Mouse (Mus musculus): ENCODE data around the gene Oas3. TPM values are rescaled to one million over a fixed set of nuclear protein-coding genes. Genes with fewer than 3 reads are reported as not detected.
A peak's percentile ranks its signal among the peaks of the same experiment; 100 is the strongest.
"Not testable (repeated sequence)": the region's sequence is repeated elsewhere in the genome, so short reads cannot be mapped to it uniquely, and the experiment has no call there.

The Oas3 gene
- polyA plus RNA-seq (2016; fragmentation: Nextera tagmentation; extraction: Ambion mirVana), result not detected in 2 replicates

GRCm38 (mm10) chr5:120777478-120777877 lies at the start of gene Oas3:
Gene Oas3 (minus strand): TSS chr5:120777661.
- Histone ChIP-seq H3K9ac (replicated peaks) (no peak within 1 kb of the TSS), H3K9me3 (no peaks in the 10 kb centered on the region), H3K4me3 (replicated peaks) (no peak within 1 kb of the TSS), H3K36me3 (no peaks in the 10 kb centered on the region), H3K4me2 (no peak within 1 kb of the TSS), H3K27ac (no peak within 1 kb of the TSS), H3K4me1 (replicated peaks) (no peaks in the 10 kb centered on the region; the same call in 1 of the 2 replicates), H3K27me3 (no peaks in the 10 kb centered on the region)
- WGBS, result 75% methylated on average over 9 of the region's 9 CpGs
- ATAC-seq (ENCODE audit: insufficient number of reproducible peaks, insufficient read depth, low FRiP score, low TSS enrichment, low read depth), result no peak

GRCm38 (mm10) chr5:120818999-120819398 lies 41.5 kb upstream of the Oas3 start:
- no peak overlapping the region for H3K4me2 ChIP-seq
- no peaks in the 10 kb centered on the region for H3K27me3 ChIP-seq
- H3K9ac ChIP-seq (replicated peaks), result no peak overlapping the region
- H3K9me3 ChIP-seq, result peaks cover 13% of the 10 kb centered on the region; the same call in 1 of the 2 replicates
- H3K4me3 ChIP-seq (replicated peaks), result no peak overlapping the region
- no peaks in the 10 kb centered on the region for H3K36me3 ChIP-seq
- no peaks in the 10 kb centered on the region for H3K4me1 ChIP-seq (replicated peaks)
- ATAC-seq (ENCODE audit: insufficient number of reproducible peaks, insufficient read depth, low FRiP score, low TSS enrichment, low read depth), result no peak
- H3K27ac ChIP-seq, result no peak overlapping the region

DNA sequence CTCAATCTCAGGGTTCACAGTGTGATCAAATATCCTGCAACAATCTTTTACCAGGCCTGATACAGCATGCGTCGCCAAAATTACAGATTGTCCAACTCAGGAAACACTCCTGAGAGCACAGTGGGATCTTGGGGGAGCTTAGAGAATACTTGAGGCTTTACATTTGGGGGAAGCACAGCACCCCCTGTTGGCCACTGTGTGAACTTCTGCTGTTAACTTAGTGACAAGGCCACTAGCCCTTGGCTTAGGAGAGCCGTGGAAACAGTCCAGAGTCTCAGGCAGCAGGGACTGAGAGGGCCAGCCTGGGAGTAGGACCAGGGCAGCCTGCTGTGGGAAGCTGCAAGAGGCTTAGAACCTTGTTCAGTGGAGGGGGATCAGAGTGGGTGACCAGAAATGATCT lies 38.5 kb upstream of the Oas3 start:
- no peak overlapping the region for H3K9ac ChIP-seq (replicated peaks)
- H3K4me3 ChIP-seq (replicated peaks), result no peak overlapping the region
- H3K36me3 ChIP-seq, result no peaks in the 10 kb centered on the region
- no peak for ATAC-seq (ENCODE audit: insufficient number of reproducible peaks, insufficient read depth, low FRiP score, low TSS enrichment, low read depth)
- WGBS, result 59% methylated on average over 3 of the region's 3 CpGs
- H3K27ac ChIP-seq, result no peak overlapping the region
- H3K4me1 ChIP-seq (replicated peaks), result peaks cover 7% of the 10 kb centered on the region
- H3K27me3 ChIP-seq, result no peaks in the 10 kb centered on the region
- no peak overlapping the region for H3K4me2 ChIP-seq
- peaks cover 13% of the 10 kb centered on the region; the same call in 1 of the 2 replicates for H3K9me3 ChIP-seq

- peak overlapping the region; percentile 54 for H3K4me2 ChIP-seq
- H3K4me3 ChIP-seq (replicated peaks), result 0 out of 2 replicates have a peak overlapping the region, but pooled peaks have one; percentile 31
Observed at GRCm38 (mm10) chr5:120813023-120813422, 35.6 kb upstream of the Oas3 start.

DNA sequence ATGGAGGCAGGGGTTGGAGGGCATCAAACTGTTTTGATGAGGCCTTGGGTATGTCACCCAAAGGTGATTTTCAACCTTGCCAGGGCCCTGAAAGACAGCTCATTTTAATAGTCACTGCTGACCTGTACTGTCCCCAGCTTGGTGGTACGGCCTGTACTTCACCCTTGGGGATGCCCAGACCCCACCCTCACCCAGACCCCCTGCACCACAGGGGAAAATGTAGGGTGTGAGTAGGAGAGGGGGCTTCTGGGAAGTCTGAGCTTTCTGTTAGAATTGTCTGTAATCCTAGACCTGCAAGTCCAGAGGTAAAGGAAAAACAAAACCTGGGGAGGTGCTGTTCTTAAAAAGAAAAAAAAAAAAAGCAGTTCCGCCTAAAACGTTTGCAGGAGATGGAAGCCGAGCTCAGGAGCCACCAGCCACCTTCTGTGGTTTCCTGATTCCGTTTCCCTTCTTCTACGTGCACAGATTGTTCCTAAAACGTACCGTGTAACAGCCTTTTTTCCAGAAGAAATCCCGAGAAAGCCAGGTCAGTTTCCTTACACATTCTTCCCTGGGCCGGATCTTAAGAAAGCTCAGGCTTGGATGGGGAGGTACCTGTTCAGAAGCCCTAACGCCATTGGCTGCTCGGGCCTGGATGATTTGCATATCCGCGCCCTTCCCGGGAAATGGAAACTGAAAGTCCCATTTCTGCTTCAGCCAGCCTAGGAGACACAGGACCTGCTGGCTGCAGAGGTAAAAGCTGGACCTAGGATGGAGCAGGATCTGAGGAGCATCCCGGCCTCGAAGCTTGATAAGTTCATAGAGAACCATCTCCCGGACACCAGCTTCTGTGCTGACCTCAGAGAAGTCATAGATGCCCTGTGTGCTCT lies 34.7 kb upstream of the Oas3 start, which contains the start of gene Oas1c:
Gene Oas1c, minus strand, starts transcription at position 564 of the 869 bp plus-strand sequence.
- H3K4me1 ChIP-seq (replicated peaks), result peaks cover 7% of the 10 kb centered on the region
- no peaks in the 10 kb centered on the region for H3K9me3 ChIP-seq
- H3K4me2 ChIP-seq, result peak within 1 kb of the TSS; percentile 54
- H3K27ac ChIP-seq, result peak within 1 kb of the TSS; percentile 91
- peak within 1 kb of the TSS; percentile 38; the same call in 1 of the 2 replicates for H3K9ac ChIP-seq (replicated peaks)
- peak within 1 kb of the TSS; percentile 31 for H3K4me3 ChIP-seq (replicated peaks)
- peak; percentile 73; the same call in 1 of the 2 replicates for ATAC-seq (ENCODE audit: insufficient number of reproducible peaks, insufficient read depth, low FRiP score, low TSS enrichment, low read depth)
- H3K36me3 ChIP-seq, result no peaks in the 10 kb centered on the region
- no peaks in the 10 kb centered on the region for H3K27me3 ChIP-seq
- WGBS, result 6% methylated on average over 18 of the region's 18 CpGs

More at GRCm38 (mm10) chr5:120813023-120813422, 35.6 kb upstream of the Oas3 start:
- H3K9ac ChIP-seq (replicated peaks), result 0 out of 2 replicates have a peak overlapping the region, but pooled peaks have one; percentile 9
- no peak overlapping the region for H3K27ac ChIP-seq
- H3K9me3 ChIP-seq, result no peaks in the 10 kb centered on the region
- no peaks in the 10 kb centered on the region for H3K27me3 ChIP-seq
- peaks cover 7% of the 10 kb centered on the region for H3K4me1 ChIP-seq (replicated peaks)
- 82% methylated on average over 6 of the region's 6 CpGs for WGBS
- no peak for ATAC-seq (ENCODE audit: insufficient number of reproducible peaks, insufficient read depth, low FRiP score, low TSS enrichment, low read depth)
- no peaks in the 10 kb centered on the region for H3K36me3 ChIP-seq

GRCm38 (mm10) chr5:120809171-120809570 lies 31.7 kb upstream of the Oas3 start:
- Histone ChIP-seq H3K9ac (replicated peaks) (no peak overlapping the region), H3K4me2 (no peak overlapping the region), H3K27me3 (no peaks in the 10 kb centered on the region), H3K27ac (no peak overlapping the region), H3K4me3 (replicated peaks) (no peak overlapping the region), H3K9me3 (no peaks in the 10 kb centered on the region), H3K36me3 (no peaks in the 10 kb centered on the region), H3K4me1 (replicated peaks) (peaks cover 7% of the 10 kb centered on the region)
- 43% methylated on average over 6 of the region's 6 CpGs for WGBS
- no peak for ATAC-seq (ENCODE audit: insufficient number of reproducible peaks, insufficient read depth, low FRiP score, low TSS enrichment, low read depth)

DNA sequence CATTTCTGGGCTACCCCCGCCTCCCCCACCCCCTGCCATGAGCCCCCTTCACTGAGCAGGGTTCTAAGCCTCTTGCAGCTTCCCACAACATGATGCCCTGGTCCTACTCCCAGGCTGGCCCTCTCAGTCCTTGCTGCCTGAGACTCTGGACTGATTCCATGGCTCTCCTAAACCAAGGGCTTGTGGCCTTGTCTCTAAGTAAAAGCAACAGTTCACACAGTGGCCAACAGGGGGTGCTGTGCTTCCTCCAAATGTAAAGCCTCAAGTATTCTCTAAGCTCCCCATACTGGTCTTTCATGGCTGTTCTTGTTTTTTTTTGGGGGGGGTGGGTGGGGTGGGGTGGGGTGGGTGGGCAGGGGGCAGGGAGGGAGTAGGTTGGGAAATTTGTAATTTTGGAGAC lies 29.0 kb upstream of the Oas3 start:
- H3K27ac ChIP-seq, result no peak overlapping the region
- no peak overlapping the region for H3K9ac ChIP-seq (replicated peaks)
- H3K9me3 ChIP-seq, result no peaks in the 10 kb centered on the region
- H3K27me3 ChIP-seq, result no peaks in the 10 kb centered on the region
- H3K4me2 ChIP-seq, result no peak overlapping the region
- ATAC-seq (ENCODE audit: insufficient number of reproducible peaks, insufficient read depth, low FRiP score, low TSS enrichment, low read depth), result no peak
- peaks cover 2% of the 10 kb centered on the region for H3K4me1 ChIP-seq (replicated peaks)
- no peak overlapping the region for H3K4me3 ChIP-seq (replicated peaks)
- no peaks in the 10 kb centered on the region for H3K36me3 ChIP-seq
- WGBS, result 63% methylated on average over 1 of the region's 1 CpGs

- Histone ChIP-seq H3K4me1 (replicated peaks) (no peaks in the 10 kb centered on the region), H3K27ac (no peak overlapping the region), H3K4me2 (no peak overlapping the region), H3K27me3 (no peaks in the 10 kb centered on the region), H3K36me3 (no peaks in the 10 kb centered on the region), H3K9me3 (no peaks in the 10 kb centered on the region), H3K4me3 (replicated peaks) (no peak overlapping the region), H3K9ac (replicated peaks) (no peak overlapping the region)
- WGBS, result 70% methylated on average over 2 of the region's 2 CpGs
- no peak for ATAC-seq (ENCODE audit: insufficient number of reproducible peaks, insufficient read depth, low FRiP score, low TSS enrichment, low read depth)
Observed at GRCm38 (mm10) chr5:120803596-120803995, 26.1 kb upstream of the Oas3 start.

DNA sequence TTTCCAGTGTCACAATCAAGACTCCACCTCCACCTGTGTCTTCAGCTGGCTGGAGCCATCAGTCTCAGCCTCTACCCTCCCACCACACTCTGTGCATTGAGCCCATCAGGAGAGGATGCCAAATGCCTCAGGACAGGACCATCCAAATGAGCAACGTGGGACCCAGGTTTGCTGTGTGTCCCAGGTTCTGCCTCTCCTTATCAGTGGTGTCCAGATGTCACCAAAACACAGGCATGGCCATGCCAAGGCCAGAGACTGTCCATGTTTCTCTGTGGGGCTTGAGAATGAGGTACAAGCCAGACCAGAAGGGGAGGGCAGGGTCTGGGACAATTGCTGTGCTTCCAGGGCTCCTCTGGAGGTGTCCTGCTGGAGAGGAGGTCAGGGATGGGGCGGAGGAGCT lies 21.5 kb upstream of the Oas3 start:
- not testable (repeated sequence) for H3K9ac ChIP-seq (replicated peaks); H3K9me3 ChIP-seq; H3K36me3 ChIP-seq; H3K4me3 ChIP-seq (replicated peaks); H3K27ac ChIP-seq; H3K27me3 ChIP-seq; H3K4me2 ChIP-seq; H3K4me1 ChIP-seq (replicated peaks); ATAC-seq (ENCODE audit: insufficient number of reproducible peaks, insufficient read depth, low FRiP score, low TSS enrichment, low read depth)
- WGBS, result 64% methylated on average over 2 of the region's 2 CpGs

- H3K27me3 ChIP-seq; H3K9ac ChIP-seq (replicated peaks); H3K27ac ChIP-seq; H3K4me1 ChIP-seq (replicated peaks); H3K9me3 ChIP-seq; ATAC-seq (ENCODE audit: insufficient number of reproducible peaks, insufficient read depth, low FRiP score, low TSS enrichment, low read depth); H3K4me2 ChIP-seq; H3K36me3 ChIP-seq; H3K4me3 ChIP-seq (replicated peaks): not testable (repeated sequence)
- WGBS, result 80% methylated on average over 5 of the region's 5 CpGs
Observed at GRCm38 (mm10) chr5:120798147-120798546, 20.7 kb upstream of the Oas3 start.

- 71% methylated on average over 9 of the region's 9 CpGs for WGBS
- H3K4me3 ChIP-seq (replicated peaks); H3K36me3 ChIP-seq; H3K9ac ChIP-seq (replicated peaks); H3K4me2 ChIP-seq; ATAC-seq (ENCODE audit: insufficient number of reproducible peaks, insufficient read depth, low FRiP score, low TSS enrichment, low read depth); H3K4me1 ChIP-seq (replicated peaks); H3K27ac ChIP-seq; H3K27me3 ChIP-seq; H3K9me3 ChIP-seq: not testable (repeated sequence)
Observed at GRCm38 (mm10) chr5:120795480-120796034, 18.1 kb upstream of the Oas3 start, which contains the start of gene Oas1e. Gene Oas1e (minus strand): TSS chr5:120795530.
